Mouse (Mus musculus) forelimb bud, embryonic 11.5 days (tissue): Measurements from ENCODE around the gene Mrgprb1.
"Not testable (repeated sequence)": the region's sequence is repeated elsewhere in the genome, so short reads cannot be mapped to it uniquely, and the experiment has no call there.

Source experiments
- DNase-seq: peaks from one replicate; pipeline ENCODE4 v3.0.0-alpha.2; 2012; ENCODE audit warnings: low read depth, low spot score

Mrgprb1 gene

GRCm38 (mm10) chr7:48456242-48456641 is at the start of gene Mrgprb1:
Mrgprb1 (minus strand) TSS chr7:48456342.
- DNase-seq, result no peak

- DNase-seq, result no peak
Measured at GRCm38 (mm10) chr7:48499221-48499620, 43.1 kb upstream of the Mrgprb1 start, which contains the start of gene Mrgprx2. Mrgprx2 (minus strand) TSS chr7:48499321.

- DNase-seq, result no peak
Measured at GRCm38 (mm10) chr7:48436581-48436980, 19.6 kb downstream of the Mrgprb1 start.

- DNase-seq, result not testable (repeated sequence)
Measured at GRCm38 (mm10) chr7:48435936-48436335, 20.2 kb downstream of the Mrgprb1 start.
